Mouse (Mus musculus): ENCODE results near the gene Gdi1. TPM values are rescaled to one million over a fixed set of nuclear protein-coding genes. Genes with fewer than 3 reads are reported as not detected.

Gene Gdi1
- polyA plus RNA-seq, 1 experiment from 2014 or later = 144 TPM

Small RNAs within 50 kb of the gene (microRNA-seq; reads per million reads assigned to microRNA genes)
- gene Mir7091 (not detected), gene Mir7092 (1.2 reads per million)

Other genes starting within 250 kb of the Gdi1 start
- not detected in 2 replicates for gene Opn1mw, start 177.5 kb upstream of the Gdi1 start, polyA plus RNA-seq (2015; fragmentation: Nextera tagmentation; extraction: Ambion mirVana)
- 11.3 and 11.5 TPM in 2 replicates for gene Mecp2, start 169.6 kb upstream of the Gdi1 start, polyA plus RNA-seq (2015; fragmentation: Nextera tagmentation; extraction: Ambion mirVana)
- not detected in 2 replicates for gene Tex28, start 137.2 kb upstream of the Gdi1 start, polyA plus RNA-seq (2015; fragmentation: Nextera tagmentation; extraction: Ambion mirVana)
- 0.09 and 0.10 TPM in 2 replicates for gene Tktl1, start 127.7 kb upstream of the Gdi1 start, polyA plus RNA-seq (2015; fragmentation: Nextera tagmentation; extraction: Ambion mirVana)
- gene Flna, start 55.2 kb upstream of the Gdi1 start, polyA plus RNA-seq (2015; fragmentation: Nextera tagmentation; extraction: Ambion mirVana) = 129 and 177 TPM in 2 replicates
- gene Emd, start 50.3 kb upstream of the Gdi1 start, polyA plus RNA-seq (2015; fragmentation: Nextera tagmentation; extraction: Ambion mirVana) = 13.0 and 16.2 TPM in 2 replicates
- gene Rpl10, start 34.2 kb upstream of the Gdi1 start, polyA plus RNA-seq (2015; fragmentation: Nextera tagmentation; extraction: Ambion mirVana) = 368 and 465 TPM in 2 replicates
- gene Taz, start 23.1 kb upstream of the Gdi1 start, polyA plus RNA-seq (2015; fragmentation: Nextera tagmentation; extraction: Ambion mirVana) = 77.6 and 87.9 TPM in 2 replicates
- 15.7 and 17.3 TPM in 2 replicates for gene Dnase1l1, start 22.7 kb upstream of the Gdi1 start, polyA plus RNA-seq (2015; fragmentation: Nextera tagmentation; extraction: Ambion mirVana)
- gene Atp6ap1, start 7.9 kb upstream of the Gdi1 start, polyA plus RNA-seq (2015; fragmentation: Nextera tagmentation; extraction: Ambion mirVana) = 126 and 131 TPM in 2 replicates
- gene Fam50a, start 8.0 kb downstream of the Gdi1 start, polyA plus RNA-seq (2015; fragmentation: Nextera tagmentation; extraction: Ambion mirVana) = 55.0 and 56.6 TPM in 2 replicates
- 3.3 and 5.6 TPM in 2 replicates for gene Plxna3, start 24.1 kb downstream of the Gdi1 start, polyA plus RNA-seq (2015; fragmentation: Nextera tagmentation; extraction: Ambion mirVana)
- gene Lage3, start 48.6 kb downstream of the Gdi1 start, polyA plus RNA-seq (2015; fragmentation: Nextera tagmentation; extraction: Ambion mirVana) = 79.3 and 81.7 TPM in 2 replicates
- 61.2 and 66.1 TPM in 2 replicates for gene Ubl4a, start 68.2 kb downstream of the Gdi1 start, polyA plus RNA-seq (2015; fragmentation: Nextera tagmentation; extraction: Ambion mirVana)
- gene Slc10a3, start 68.4 kb downstream of the Gdi1 start, polyA plus RNA-seq (2015; fragmentation: Nextera tagmentation; extraction: Ambion mirVana) = 14.9 and 17.2 TPM in 2 replicates
- 26.4 and 29.0 TPM in 2 replicates for gene Fam3a, start 88.3 kb downstream of the Gdi1 start, polyA plus RNA-seq (2015; fragmentation: Nextera tagmentation; extraction: Ambion mirVana)
- 21.9 and 23.0 TPM in 2 replicates for gene Ikbkg, start 88.3 kb downstream of the Gdi1 start, polyA plus RNA-seq (2015; fragmentation: Nextera tagmentation; extraction: Ambion mirVana)
- gene G6pdx, start 124.2 kb downstream of the Gdi1 start, polyA plus RNA-seq (2015; fragmentation: Nextera tagmentation; extraction: Ambion mirVana) = 18.0 and 20.3 TPM in 2 replicates
- not detected in 2 replicates for gene Gm6880, start 176.4 kb downstream of the Gdi1 start, polyA plus RNA-seq (2015; fragmentation: Nextera tagmentation; extraction: Ambion mirVana)